Mouse (Mus musculus) spleen, adult 12 weeks (tissue): ENCODE measurements around the gene Pax7.

Experiments
- DNase-seq: peaks from one replicate; pipeline ENCODE4 v3.0.0; 2022; ENCODE audit warnings: low spot score

Pax7 gene

GRCm38 (mm10) chr4:139747190-139747936 is 86.0 kb downstream of the Pax7 start:
- DNase-seq = no peak

DNA sequence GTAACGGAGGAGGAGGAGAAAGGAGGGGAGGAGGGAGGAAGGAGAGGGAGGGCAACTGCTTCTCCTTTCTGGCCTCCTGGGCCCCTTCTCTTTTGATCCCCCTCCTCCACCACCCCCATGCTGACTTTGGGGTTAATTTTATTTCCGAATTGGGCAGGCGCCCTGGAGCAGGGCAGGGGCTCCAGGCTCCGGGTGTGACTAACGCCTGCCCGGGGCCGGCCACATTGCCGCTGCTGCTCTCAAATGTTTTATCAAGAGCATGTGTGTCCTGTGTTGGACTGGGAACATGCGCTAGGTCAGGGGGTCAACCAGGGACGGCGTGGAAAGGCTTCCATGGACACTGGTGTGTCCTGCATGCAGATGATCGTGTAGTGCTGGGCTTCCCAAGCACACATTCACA is 87.2 kb downstream of the Pax7 start:
- no peak for DNase-seq

DNA sequence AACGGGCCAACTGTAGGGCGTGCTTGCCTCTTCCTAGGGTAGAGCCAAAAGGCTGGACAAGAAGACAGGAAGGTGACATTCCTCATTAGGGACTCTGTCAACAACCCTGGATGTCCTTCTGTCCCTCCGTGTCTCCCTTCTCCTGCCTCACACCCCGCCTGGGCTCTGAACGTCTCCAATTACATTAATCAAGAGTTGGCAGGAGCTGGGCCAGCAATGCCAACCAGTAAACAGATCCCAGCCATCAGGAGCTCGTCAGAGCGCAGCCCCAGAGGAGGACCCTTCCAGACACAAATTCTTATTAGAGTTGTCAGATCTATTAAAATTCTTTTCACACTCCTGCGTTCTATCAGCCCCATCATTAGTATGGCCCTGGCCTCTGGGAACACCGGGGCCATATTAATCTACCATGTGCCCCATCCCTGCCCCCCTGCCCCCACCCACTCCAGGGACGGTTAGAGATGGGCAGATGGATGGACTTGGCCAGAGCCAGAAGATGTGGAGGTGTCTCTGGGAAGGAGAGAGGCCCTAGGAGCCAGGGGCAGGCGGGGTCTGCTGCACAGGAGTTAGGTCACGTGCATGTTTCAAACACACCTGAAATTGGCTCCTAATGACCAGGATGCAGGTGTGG is 88.4 kb downstream of the Pax7 start:
- DNase-seq = no peak

GRCm38 (mm10) chr4:139743626-139744025 is 89.7 kb downstream of the Pax7 start:
- peak; percentile 1 for DNase-seq

GRCm38 (mm10) chr4:139737035-139737434 is 96.3 kb downstream of the Pax7 start:
- no peak for DNase-seq

DNA sequence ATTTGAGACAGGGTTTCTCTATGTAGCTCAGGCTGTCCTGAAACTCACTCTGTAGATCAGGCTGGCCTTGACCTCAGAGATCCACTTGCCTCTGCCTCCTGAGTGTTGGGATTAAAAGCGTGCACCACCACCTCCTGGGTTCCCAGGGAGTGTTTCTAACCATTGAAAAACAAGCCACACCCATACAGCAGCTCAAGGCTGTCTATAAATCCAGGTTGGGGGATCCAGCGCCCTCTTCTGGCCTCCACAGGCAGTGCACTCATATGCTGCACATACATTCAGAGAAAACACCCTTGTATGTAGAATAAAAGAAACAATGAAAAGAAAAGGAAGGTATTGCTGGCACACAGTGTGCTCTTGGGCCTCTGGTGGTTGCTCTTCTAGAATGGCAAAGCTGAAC is 106.2 kb downstream of the Pax7 start:
- DNase-seq = no peak

DNA sequence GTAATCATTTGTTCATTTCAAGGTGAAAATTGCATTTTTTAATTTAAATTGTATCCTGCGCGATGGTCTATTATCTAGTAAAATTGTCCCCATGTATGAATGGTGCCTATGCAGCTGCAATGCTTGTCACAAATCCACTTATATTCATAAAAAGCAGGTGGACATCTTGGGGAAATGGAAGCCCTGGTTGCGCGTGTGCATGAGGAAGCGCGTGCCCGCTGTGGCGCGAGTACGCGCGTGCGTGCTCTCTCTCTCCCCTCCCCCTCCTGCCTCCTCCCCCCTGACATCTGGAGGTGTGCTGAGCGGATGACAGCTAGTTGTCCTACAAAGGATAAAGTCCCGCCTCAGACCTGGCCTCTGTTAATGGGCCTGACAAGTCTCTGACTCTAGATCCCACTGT is 107.9 kb downstream of the Pax7 start:
- no peak for DNase-seq

- no peak for DNase-seq
Measured at GRCm38 (mm10) chr4:139724296-139724695, 109.0 kb downstream of the Pax7 start.

DNA sequence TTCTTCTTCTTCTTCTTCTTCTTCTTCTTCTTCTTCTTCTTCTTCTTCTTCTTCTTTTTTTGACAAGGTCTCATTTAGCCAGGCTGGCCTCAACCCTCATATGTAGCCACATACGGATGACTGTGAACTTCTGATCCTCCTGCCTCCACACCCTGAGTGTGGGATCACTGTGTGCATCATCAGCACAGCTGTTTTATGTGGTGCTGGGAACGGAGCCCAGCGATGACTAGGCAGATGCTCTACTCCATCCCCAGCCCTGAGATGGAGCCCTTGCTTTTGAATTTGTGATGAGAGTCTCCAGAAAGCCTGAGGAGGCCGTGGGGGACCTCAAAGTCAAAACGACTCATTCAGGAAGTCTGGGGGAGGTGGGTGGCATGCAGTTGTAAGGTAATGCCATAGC is 114.3 kb downstream of the Pax7 start:
- no peak for DNase-seq

- no peak for DNase-seq
Measured at GRCm38 (mm10) chr4:139716477-139717169, 116.7 kb downstream of the Pax7 start.

- no peak for DNase-seq
Measured at GRCm38 (mm10) chr4:139715241-139715932, 117.9 kb downstream of the Pax7 start.

DNA sequence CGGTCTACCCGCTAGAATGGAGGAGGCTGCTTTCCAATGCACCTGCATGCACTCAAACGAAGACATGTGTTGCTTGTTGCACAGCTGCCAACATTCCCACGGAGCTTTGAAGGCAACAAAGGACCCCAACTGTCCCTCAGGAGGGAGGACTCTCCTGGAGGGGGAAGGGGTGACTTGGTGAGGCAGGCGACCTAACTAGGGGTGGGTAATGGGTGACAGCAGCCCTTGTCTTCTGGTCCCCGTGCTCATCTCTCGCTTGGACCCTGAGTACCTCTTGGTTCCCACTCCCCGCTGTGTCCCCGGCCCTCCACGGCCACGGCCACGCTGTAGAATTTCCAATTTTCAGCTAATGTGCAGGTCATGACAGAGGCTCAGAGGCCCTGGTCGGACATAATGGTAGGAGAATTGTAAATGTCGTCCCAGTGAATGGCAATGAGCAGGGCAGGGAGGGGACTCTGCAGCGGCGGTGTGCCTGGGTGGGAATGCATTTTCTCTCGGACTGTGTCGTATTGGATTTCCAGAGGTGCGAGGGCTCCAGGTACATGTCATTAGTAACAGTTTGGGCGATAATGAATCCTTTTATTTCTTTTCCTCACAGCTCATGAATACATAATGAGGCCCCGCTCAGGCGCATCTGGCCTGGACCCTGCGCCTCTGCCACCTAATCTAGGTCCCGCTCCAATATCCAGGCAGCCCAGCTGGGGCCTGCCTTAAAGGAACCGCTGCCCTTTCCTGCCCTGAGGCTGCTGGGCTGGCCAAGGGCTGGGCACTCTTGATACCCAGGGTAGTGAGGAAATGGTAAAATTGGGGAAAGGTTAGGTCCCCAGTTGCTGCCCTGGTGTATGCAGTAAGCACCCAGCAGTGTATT is 122.6 kb downstream of the Pax7 start:
- no peak for DNase-seq

- DNase-seq = no peak
Measured at GRCm38 (mm10) chr4:139705986-139706385, 127.3 kb downstream of the Pax7 start.

DNA sequence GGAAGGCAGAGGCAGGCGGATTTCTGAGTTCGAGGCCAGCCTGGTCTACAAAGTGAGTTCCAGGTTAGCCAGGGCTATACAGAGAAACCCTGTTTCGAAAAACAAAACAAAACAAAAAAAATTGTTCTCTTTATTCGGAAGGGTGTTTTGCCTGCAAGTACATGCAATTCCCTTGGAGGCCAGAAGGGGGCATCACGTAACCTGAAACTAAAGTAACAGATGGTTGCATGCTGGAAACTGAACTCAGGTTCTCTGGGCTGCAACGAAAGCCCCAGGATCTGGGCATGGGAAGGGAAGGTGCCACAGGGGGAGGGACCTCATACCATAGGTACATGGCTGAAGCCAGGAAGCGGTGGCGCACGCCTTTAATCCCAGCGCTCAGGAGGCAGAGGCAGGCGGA is 129.9 kb downstream of the Pax7 start:
- DNase-seq = no peak

DNA sequence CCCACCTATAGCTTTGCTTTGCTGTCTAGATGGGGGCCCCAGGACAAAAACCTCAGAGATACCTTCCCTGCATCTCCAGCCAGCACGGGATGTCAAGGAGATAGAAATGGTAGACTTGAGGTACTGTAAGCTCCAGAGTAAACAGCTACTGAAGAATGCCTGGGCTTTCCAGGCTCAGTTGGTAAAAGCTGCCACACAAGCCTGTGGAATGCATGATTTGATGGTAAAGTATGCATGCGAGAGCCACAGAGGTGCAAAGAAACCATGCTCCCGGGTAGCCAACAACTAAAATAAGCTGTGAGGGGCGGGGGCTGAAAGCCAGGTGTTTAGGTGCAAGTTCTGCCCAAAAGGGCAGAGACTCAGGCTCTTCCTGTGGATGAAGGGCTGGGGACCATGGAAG is 130.4 kb downstream of the Pax7 start:
- no peak for DNase-seq

GRCm38 (mm10) chr4:139698602-139699001 is 134.7 kb downstream of the Pax7 start:
- DNase-seq = no peak

DNA sequence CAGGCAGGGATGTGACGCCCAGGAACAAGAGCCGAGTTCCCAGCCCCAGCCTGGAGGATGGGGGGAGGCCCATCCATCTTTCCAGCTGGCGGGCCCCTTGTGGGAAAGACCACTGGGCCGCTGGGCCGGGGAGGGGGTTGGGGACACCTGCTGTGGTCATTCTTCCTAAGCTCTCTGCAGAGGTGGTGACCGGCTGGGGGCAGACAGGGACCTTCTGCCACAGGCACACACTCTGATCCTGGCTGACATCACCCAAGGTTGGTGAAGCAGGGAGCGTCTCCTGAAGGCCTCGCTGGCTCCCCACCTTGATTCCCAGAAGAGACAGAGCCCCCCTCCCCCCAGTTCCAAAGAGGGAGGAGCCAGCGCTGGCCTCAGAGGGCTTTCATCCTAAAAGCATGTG is 135.6 kb downstream of the Pax7 start:
- no peak for DNase-seq

- no peak for DNase-seq
Measured at GRCm38 (mm10) chr4:139693315-139693714, 140.0 kb downstream of the Pax7 start.

- no peak for DNase-seq
Measured at GRCm38 (mm10) chr4:139689627-139690269, 143.6 kb downstream of the Pax7 start.

GRCm38 (mm10) chr4:139688058-139688457 is 145.3 kb downstream of the Pax7 start:
- DNase-seq = no peak
